Mouse (Mus musculus): ENCODE measurements at regions not wholly inside any gene's neighbourhood (a gene's known extent, or its start where the extent isn't known, plus 50 kb on each side); places are given as distances from the start of the nearest gene placed in this dataset.

DNA sequence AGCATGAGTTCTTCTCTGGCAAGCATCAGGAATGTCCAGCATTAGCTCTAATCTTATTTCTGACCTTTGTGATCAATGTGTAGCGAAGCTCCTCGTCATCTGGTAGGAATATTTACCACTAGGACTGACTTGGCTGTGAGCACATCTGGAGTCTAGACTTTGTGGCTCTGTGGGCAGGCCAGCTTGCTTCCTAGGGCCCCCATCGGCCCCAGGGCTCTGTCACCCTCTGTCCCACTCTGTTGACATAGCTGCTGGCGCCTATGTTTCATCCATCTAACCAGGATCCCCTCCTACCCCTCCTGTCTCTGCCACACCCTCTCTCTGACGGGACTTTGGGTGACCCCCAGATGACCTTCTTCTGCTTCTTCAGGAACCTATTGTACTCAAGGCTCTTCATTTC, 520.6 kb upstream of the Id2 start:
- in situ Hi-C loops (cut with MboI, MseI) = no loop called here

DNA sequence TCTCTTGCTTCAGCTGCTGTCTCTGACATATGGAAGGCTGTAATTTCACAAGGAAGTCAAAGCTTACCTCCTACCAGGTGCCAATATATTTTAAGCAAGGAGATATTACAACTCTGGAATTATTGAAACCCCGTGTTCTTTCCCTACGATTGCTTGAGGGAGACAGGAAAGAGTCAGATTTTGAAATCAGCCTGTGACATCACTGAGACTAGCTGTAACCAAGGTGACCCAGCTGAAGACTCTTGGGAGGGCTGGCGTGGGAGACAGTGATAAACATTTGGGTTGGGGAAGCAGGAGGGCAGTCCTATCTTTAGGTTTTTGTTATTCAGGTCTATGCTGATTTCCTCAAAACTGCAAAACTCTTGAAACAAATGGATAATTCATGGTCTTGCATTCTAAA, 518.4 kb upstream of the Id2 start:
- in situ Hi-C loops (cut with MboI, MseI) = no loop called here

DNA sequence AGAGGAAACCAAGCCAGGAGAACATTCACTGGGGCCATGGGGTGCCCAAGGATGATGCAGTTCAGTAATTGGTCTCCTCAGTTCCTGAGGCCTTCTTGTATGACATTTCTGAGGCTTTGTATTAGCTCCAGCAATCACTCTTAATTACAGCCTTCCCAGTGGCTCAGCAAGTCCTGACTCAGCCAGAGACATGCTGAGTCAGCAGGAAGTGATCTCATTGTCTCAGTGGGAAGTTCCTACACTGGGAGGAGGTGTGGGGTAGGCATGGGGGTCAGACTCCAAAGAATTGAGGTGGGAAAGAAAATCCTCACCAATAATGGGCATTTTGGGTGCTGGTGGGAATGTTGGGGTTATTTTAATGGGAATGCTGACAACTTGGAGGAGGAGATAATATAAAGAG, 516.5 kb upstream of the Id2 start:
- in situ Hi-C loops (cut with MboI, MseI) = no loop called here

DNA sequence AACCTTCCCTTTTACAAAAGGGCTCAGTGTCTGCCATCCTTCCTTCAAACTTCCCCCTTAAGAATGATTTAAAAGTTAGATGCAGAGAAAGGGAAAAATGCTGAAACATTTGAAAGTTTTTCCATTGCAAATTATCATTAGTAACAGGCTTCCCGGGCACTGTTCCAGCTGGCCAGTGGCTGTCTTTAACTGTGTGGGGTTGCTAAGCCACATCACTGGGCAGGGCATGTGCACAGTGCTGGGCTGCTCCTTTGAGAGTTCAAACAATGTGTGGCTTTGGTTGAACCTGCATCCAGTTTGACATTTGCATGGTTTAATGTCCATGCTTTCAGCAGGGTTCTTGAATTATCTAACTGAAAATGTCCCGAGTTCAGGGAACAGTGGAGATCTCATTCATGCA, 512.1 kb upstream of the Id2 start:
- in situ Hi-C loops (cut with MboI, MseI) = no loop called here

DNA sequence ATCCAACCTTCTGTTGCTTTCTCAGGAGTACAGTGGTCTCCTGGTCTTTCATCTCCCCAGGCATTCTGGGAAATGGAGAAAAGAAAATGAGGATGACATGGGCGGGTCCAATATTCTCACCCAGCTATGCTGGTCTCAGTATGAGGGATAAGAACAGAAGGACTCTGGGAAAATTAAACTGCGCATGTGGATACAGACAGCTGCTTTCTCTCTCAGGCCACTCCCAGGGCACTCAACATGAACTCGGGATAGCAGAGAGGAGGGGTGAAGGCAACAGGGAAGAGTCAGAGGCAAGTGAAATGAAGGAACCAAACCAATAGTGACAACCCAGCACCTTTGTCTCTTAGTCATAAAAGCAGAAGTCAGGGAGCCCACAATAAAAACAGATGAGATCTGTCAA, 508.5 kb upstream of the Id2 start:
- in situ Hi-C loops (cut with MboI, MseI) = no loop called here

DNA sequence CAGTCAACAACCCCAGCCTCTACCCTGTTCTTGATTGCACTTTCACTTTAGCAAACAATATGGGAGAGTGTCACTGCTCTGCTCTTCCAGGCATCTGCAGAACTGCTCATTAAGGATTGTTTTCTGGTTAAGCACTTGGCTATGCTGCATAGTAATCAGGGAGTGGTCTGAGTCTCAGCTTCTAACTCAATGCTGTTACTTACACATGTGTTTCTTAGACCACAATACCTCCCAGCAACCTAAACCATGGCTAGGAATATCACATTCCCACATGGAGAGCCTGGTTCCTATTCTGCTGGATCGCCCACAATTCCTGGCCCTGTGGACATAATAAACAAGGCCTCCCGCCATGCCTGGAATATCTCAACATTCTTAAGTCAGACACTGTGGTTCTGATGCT, 493.3 kb upstream of the Id2 start:
- in situ Hi-C loops (cut with MboI, MseI) = no loop called here

DNA sequence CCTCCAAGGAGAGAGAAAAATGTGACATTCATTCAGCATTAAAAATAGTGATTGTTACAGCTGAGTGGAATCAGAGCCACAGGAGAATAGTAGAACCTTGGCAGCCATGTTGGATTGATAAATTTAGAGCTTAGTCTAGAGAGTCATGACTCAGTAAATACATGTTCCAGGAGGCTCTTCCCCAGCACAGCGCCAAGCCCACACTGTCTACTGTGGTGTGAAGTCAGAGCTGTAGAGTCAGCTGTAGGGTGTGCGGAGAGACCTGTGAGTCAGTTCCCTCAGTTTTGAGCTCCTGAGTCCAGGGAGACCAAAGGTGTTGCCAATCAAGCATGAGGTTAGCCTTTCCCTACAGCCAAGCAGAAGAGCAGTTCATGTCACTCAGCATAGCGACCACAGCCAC, 488.8 kb upstream of the Id2 start:
- in situ Hi-C loops (cut with MboI, MseI) = no loop called here

DNA sequence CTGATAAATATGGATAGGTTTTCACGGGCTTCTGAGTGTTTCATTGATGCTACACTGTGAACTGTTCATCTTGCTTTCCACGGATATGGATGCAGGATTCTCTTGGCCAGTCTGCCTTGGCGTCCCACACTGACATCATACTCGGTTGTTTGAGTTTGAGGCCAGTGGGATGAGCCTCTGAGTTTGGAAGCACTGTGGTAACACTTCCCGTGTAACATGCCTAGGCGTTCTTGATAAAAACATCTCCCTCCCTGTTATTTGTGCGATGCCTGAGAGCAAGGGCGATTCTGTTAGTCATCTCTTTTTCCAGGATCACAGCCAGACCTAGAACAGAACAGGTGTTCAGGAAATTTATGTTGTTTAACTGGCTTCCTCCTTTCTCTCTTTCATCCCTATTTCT, 482.5 kb upstream of the Id2 start:
- in situ Hi-C loops (cut with MboI, MseI) = no loop called here

DNA sequence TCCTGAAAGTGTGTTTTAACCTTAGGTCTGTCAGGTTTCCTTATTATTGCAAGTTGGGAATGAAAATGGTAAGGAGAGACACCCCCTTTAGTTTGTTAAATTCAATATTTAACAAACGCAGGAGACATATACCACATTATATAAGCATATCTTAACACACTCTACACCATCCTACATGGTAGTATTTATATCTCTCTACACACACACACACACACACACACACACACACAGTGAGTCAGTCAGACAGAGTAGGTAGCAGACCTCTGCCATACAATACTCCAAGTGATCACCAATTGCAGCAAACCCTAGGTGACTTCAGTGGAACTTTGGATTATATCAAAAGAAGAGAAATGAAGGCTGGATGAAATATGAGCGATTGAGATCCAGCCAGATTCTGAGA, 468.2 kb upstream of the Id2 start:
- in situ Hi-C loops (cut with MboI, MseI) = no loop called here

DNA sequence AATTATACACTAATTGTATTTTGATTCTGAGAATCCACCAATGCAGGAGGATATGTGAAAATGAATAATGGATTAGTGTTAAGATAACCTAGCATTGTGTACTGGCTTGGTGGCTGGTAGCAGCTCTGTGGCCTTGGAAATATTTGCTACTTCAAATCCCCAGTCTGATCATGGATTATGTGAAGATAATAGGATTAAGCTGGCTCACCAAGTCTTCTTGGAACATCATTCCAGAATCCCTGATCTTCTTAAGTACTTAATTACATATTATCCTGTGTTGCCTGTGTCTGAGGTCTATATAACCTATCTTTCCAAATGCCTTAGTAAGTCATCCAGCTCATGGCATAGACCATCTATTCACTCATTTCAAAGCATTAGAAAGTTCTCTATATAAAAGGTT, 462.7 kb upstream of the Id2 start:
- in situ Hi-C loops (cut with MboI, MseI) = no loop called here

DNA sequence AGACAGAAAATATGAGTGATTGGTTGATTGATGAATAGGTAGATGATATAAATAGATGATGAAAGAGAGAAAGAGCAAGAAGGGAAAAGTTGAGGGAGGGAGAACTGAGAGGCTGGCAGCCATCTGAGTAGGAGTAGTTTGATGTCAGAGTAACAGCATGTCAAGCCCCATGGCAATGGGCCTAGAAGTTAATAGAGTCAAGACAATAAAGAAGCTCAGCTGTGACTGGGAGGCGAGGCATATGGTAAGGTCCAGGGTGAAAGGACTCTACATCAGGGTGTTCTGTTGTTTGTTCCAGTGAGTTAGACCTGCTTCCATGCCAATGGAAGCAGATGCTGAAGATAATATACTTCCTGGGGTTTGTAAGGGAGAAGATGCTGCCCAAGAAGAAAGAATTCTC, 456.7 kb upstream of the Id2 start:
- in situ Hi-C loops (cut with MboI, MseI) = no loop called here

DNA sequence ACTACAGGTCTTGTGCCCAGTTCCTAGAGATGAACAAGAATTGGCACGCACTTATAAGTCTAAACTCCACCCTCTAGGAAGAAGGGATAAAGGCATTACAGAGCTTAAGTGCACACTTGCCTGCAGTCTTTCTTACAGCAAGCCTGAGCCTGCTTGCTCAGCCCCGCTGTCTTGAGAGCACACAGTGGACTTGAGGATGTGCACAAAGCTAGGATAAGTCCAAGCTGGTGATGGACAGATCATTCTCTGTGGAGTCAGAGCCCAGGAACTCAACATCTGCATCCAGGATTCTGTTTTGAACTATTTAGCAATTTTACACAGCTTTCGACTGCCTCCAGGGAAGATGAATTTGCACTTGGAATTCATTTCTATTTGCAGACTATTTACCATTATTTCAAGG, 452.8 kb upstream of the Id2 start:
- in situ Hi-C loops (cut with MboI, MseI) = no loop called here

DNA sequence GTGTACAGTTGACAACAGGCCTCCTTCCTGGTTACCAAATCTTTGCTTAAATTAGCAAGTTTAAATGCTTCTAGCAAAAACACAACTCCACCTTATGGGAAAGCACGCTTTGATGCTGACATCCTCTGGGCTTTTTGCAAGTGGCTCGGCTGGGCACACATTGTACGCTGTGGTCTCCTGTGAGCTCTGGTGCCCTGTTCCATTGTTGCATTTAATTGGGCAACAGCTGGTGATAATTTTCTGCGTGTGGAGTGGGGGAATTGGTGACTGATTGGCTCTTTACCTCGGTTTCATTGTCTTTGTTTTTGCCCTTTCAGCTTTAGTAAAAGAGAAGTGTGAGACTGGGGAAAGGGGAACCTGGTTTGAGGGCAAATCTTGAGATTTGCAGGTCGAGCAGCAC, 447.3 kb upstream of the Id2 start:
- in situ Hi-C loops (cut with MboI, MseI) = no loop called here

DNA sequence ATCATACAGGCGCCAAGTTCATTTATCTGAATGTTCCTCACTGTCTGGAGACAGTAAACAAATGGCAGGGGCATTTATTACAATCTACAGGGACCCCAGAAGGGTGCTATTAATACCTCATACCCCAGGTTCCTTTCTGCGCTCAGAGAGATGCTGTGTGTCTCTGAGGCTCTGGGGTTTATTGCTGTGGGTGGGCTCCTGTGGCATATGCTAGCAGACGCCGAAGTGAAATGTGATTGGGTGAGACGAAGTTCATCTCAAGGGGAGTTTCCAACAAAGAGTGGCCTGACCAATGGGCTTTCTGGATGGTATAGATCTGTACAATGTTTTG, 437.6 kb upstream of the Id2 start:
- in situ Hi-C loops (cut with MboI, MseI) = no loop called here

DNA sequence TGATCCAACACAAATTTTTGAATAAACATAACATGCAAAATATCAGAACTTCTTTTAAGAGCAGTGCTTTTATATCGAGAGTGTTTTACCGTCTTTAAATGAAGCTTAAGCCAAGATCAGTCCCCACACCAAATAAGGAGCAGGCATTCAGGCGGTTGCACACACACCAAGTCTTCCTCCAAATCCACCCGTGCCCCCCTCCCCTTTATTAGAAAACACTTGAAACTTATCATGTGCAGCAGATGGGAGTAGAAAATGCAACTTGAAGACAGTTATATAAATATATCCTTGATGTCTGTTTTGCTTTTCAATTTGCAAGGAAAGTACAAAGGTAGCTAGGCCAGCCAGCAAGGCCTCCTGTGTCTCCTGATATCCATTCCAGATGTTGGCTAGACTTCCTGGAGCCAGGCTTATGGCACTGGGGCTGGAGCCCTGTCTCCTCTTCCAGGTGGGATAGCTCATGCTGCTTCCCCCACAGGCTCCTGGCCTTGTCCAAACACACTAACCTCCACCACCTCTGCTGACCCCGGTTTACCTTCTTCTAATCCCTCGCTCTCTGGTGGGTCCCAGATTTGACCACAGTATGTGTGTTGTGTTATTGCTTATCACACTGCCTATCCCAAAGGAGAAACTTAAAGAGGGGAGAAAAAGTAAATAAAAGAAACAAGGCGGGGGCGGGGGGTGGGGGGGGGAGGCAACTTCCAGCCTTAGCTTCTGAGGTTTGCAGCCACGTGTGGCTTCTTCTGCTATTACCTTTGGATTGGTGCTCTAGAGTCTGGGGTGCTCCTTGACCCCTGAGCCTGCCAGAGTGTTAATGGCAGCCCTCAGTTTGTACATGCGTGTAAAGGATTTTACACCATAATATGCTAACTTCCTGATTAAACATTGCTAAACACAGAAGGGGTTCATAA, 437.0 kb upstream of the Id2 start:
- in situ Hi-C loops (cut with MboI, MseI) = no loop called here

DNA sequence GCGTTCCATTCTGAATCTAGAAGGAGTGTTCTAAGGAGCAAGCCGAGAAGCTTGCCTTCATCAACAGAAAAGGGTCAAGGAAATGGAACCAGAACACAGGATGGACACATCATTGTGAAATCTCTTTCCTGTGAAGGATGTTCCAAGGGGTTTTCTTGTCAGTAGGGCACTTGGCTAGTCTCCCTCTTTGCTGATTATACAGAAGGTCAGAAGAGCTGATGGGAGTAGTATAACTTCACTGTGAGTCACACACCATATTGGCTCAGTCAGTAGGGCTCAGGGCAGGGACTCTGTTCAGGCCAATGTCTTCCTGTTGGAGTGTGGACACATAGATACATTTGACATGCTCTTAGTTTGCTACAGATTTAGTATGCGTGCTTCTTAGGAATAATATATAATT, 433.5 kb upstream of the Id2 start:
- in situ Hi-C loops (cut with MboI, MseI) = no loop called here

DNA sequence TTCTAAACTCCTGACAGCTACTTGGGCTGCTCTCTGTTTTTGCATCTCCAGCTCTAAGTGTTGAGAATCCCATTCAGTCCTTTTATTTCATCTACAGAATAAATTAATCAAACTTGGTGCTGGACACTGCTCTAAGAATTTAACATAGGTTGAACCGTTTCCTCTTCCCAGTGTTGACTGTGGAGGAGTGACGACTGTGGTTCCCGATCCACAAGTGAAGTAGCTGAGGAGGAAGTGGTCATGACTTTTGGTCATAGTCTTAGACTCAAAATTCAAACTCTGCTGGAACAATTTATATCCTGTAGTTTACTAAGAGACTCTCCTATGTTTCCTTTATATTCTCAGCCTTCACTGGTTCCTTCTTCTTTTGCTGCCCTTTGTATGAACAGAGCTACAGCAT, 432.6 kb upstream of the Id2 start:
- in situ Hi-C loops (cut with MboI, MseI) = no loop called here

DNA sequence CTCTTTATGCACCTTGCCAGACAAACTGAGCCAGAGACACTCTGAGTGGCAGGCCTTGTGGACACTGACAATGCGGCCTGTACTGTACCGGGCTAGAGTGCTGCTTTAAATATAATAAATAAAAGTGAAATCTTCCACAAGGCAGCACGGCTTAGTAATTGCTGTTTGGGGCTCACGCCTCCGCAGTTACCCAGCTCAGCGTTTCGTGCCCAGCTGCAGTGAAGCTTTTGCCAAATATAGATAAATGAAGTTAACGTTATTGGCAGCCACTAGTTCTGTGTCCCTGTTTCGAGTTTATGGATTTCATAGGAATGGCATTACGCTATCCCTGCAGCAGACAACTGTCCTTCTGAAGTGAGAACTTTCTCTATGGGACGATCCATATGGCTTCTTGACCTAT, 429.7 kb upstream of the Id2 start:
- in situ Hi-C loops (cut with MboI, MseI) = no loop called here

DNA sequence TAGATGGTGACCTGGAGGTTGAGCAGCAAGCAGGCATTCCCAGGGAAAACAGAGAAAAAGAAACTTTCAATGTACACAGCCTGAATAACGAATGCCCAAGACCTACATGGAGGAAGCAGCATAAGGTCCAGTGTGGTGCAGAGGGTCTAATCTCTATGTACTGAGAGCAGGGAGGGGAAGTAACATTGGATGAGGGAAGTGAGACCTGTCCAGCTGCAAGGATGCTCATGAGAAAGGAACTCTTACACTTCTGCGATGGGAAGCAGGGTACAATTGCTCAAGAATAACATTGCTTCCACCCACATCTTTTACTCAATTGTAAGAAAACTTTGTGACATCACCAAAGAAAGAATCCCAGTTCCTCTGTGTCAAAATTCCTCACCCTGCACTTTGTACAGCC, 419.8 kb upstream of the Id2 start:
- in situ Hi-C loops (cut with MboI, MseI) = no loop called here

DNA sequence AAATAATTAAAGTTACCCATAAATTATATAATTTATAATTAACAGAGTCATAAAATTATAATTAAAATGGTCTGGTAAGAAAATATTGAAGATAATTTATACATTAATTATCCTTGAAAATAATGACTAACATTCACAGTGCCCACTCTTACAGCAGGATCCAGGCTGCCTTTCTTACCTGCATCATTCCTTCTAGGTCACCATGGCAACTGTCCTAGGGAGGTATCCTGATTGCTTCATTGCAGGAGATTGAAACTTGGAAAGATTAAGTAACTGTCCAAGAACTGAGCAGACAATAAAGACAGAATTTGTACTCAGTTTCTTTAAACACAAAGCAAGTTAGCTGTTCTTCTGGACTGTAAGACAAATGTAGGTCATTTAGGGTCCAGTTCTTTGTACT, 416.7 kb upstream of the Id2 start:
- in situ Hi-C loops (cut with MboI, MseI) = no loop called here

DNA sequence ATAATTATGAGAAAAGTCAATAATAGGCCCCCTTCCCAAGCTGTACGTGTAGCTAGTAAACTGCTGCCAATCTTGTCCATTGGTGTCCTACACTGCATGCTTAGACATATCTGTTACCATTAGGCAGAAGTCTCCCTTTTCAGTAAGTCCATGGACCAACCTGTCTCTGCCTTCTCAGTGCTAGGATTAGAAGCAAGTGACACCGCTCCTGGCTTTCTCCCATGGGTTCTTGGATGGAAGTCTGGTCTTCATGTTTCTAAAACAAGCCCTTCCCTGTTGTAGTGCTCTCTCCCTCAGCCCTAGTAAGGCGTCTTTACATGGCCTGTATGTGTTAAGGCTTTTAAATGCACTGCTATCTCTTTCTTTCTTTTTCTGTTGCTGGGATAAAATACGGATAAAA, 412.7 kb upstream of the Id2 start:
- in situ Hi-C loops (cut with MboI, MseI) = no loop called here

DNA sequence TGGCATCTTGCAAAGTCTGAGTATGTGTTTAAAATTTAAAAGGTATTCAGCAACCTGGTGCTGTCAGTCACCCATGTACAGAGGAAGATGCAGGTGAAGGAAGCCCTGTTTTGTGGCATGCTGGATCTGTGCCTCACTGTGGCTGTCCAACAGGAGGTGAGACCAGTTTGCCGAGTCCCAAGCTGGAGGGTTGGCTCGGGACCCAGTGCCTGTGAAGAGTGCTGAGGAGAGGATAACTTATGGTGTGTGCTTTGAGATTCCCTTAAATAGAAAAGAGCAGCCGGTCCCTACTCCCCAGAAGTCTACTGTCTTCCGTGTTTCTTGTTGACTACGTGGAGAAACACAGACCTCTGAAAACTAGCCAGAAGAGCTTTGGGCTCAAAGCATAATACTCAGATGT, 396.3 kb upstream of the Id2 start:
- in situ Hi-C loops (cut with MboI, MseI) = no loop called here

DNA sequence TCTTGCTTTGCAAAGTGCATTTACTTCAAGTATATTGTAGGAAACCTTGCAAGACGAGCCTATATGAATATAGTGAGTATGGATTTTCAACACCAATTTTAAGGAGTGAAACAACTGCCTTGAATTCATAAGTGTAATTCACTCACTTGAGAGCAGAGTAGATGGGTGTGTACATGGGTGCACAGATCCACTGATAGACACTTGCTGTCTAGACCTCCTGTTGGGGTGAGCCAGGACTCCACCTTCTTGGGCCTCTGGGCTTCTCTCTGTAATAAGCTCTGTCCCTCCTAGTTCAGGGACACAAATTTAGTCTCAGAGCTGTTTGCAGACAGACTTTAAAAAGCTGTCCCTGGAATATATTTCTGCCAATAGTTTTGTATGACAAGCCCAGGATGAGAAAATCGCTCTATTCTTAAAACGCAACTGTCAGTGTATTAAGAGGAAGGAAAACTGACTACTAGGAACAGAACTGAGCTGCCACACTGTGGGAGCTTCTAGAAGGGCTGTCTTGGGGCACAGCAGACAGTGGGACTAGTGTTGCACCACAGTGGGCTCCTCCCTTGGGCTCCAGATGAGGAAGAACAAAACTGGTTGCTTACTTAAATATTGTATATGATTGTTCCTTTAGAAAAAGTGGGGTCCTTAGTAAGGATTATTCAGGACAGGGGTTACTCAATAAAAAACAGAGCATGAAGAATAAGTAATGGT, 395.7 kb upstream of the Id2 start:
- in situ Hi-C loops (cut with MboI, MseI) = no loop called here

Data from T-helper 1 cell (primary cell).